Mouse (Mus musculus): ENCODE results near the gene Mrps12. TPM values are rescaled to one million over a fixed set of nuclear protein-coding genes. Genes with fewer than 3 reads are reported as not detected.

Gene Mrps12
- polyA plus RNA-seq, 1 experiment from 2014 or later, result 116 TPM

DNA sequence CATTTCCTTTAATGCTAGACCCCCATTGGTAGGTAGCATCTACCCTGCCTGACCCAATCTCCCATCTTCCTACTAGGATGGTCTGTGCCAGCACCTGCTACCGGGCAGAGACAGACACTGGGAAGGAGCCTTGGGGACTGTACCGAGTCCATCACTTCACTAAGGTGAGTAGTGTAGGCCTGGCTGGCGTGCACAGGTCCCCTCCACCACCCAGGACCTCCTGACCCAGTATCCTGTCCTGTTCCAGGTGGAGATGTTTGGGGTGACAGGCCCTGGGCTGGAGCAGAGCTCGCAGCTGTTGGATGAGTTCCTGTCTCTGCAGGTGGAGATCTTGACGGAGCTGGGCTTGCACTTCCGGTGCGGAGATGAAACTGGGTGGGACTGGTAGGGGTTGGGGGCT is 8.3 kb upstream of the Mrps12 start:
- 90% methylated on average over 7 of the region's 7 CpGs for WGBS
- Histone ChIP-seq H3K9me3 (no peaks in the 10 kb centered on the region), H3K27me3 (no peaks in the 10 kb centered on the region), H3K4me1 (no peaks in the 10 kb centered on the region), H3K4me3 (no peak overlapping the region), H3K9ac (no peak overlapping the region), H3K4me2 (no peak overlapping the region), H3K27ac (no peak overlapping the region), H3K36me3 (peaks cover 18% of the 10 kb centered on the region)
- peak; percentile 15; the same call in 1 of the 2 replicates for ATAC-seq (ENCODE audit: borderline replicate concordance, extremely low read depth, low FRiP score, low TSS enrichment)

DNA sequence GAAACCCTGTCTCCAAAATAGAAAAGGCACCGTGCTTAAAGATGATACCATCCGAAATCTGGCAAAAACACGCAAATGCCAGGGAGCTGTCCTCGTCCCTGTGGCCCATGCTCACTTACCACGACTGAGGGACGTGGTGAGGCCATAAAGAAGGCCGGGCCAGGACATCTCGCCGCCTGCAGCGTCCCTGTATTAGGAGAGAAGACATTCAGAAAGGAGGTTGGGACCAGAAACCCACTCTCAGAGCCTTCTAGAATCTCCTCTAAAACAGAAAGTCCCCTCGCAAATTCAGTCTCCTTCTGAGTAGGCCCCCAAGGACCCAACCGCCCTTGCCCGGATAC is 282 bp downstream of the Mrps12 start:
- Histone ChIP-seq H3K9me3 (no peaks in the 10 kb centered on the region), H3K36me3 (peaks cover 33% of the 10 kb centered on the region), H3K4me1 (peaks cover 17% of the 10 kb centered on the region), H3K9ac (peak overlapping the region; percentile 82), H3K4me2 (peak overlapping the region; percentile 77), H3K4me3 (peak overlapping the region; percentile 79), H3K27ac (peak overlapping the region; percentile 37; the same call in 1 of the 2 replicates), H3K27me3 (no peaks in the 10 kb centered on the region)
- 1% methylated on average over 13 of the region's 13 CpGs for WGBS
- peak; percentile 7; the same call in 1 of the 2 replicates for ATAC-seq (ENCODE audit: borderline replicate concordance, extremely low read depth, low FRiP score, low TSS enrichment)

DNA sequence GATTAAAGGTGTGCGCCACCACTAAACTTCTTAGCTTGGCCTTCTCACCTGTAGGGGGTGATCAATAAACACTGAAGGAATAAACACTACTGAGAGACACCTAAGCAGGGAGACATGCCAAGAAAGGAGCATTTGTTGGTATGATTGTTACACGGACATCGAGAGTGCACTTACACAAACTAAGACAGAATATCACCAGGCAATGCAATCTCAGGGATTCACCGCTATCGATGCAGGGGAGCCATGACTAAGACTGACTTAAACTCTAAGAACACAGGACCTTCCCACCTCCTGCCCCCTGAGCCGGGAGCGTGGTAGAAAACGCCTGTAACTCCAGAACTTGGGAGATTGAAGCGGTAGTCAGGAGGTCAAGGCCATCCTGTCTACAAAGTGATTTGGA is 671 bp downstream of the Mrps12 start:
- peak overlapping the region; percentile 77 for H3K4me2 ChIP-seq
- H3K9ac ChIP-seq, result peak overlapping the region; percentile 82
- WGBS, result 27% methylated on average over 9 of the region's 9 CpGs
- no peaks in the 10 kb centered on the region for H3K27me3 ChIP-seq
- H3K4me3 ChIP-seq, result peak overlapping the region; percentile 79
- peaks cover 17% of the 10 kb centered on the region for H3K4me1 ChIP-seq
- peaks cover 33% of the 10 kb centered on the region for H3K36me3 ChIP-seq
- no peaks in the 10 kb centered on the region for H3K9me3 ChIP-seq
- ATAC-seq (ENCODE audit: borderline replicate concordance, extremely low read depth, low FRiP score, low TSS enrichment), result no peak
- peak overlapping the region; percentile 37; the same call in 1 of the 2 replicates for H3K27ac ChIP-seq

DNA sequence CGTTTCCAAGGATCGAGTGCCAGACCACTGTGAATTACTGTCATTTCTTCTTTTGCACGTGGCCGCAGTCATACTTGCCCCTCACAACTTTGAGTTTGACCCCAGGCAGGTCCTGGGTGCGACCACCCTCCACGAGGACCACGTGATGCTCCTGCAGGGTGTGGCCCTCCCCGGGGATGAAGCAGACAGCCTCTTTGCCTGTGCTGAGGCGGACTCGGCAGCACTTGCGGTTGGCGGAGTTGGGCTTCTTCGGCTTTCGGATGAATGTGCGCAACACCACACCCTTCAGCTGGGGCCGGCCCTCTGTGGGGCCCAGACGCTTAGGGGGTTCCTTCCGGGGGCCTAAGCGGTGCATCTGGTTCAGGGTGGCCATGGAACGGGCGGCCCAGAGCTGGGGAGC is 1.8 kb downstream of the Mrps12 start:
- Histone ChIP-seq H3K9me3 (no peaks in the 10 kb centered on the region), H3K9ac (no peak overlapping the region), H3K4me1 (peaks cover 17% of the 10 kb centered on the region), H3K27me3 (no peaks in the 10 kb centered on the region), H3K4me3 (no peak overlapping the region), H3K36me3 (peaks cover 33% of the 10 kb centered on the region), H3K27ac (no peak overlapping the region), H3K4me2 (no peak overlapping the region)
- 93% methylated on average over 21 of the region's 21 CpGs for WGBS
- ATAC-seq (ENCODE audit: borderline replicate concordance, extremely low read depth, low FRiP score, low TSS enrichment), result no peak

- Histone ChIP-seq H3K4me3 (no peak overlapping the region), H3K9me3 (no peaks in the 10 kb centered on the region), H3K27ac (no peak overlapping the region), H3K9ac (no peak overlapping the region), H3K4me2 (no peak overlapping the region), H3K27me3 (no peaks in the 10 kb centered on the region), H3K36me3 (peaks cover 41% of the 10 kb centered on the region), H3K4me1 (peaks cover 19% of the 10 kb centered on the region)
- WGBS, result 75% methylated on average over 6 of the region's 6 CpGs
- ATAC-seq (ENCODE audit: borderline replicate concordance, extremely low read depth, low FRiP score, low TSS enrichment), result no peak
Observed at GRCm38 (mm10) chr7:28735701-28736100, 5.9 kb downstream of the Mrps12 start.

- H3K9ac ChIP-seq, result no peak overlapping the region; the same call in 1 of the 2 replicates
- H3K4me3 ChIP-seq, result peak overlapping the region; percentile 38
- no peaks in the 10 kb centered on the region for H3K9me3 ChIP-seq
- peaks cover 30% of the 10 kb centered on the region for H3K36me3 ChIP-seq
- peaks cover 17% of the 10 kb centered on the region for H3K4me1 ChIP-seq
- peak overlapping the region; percentile 65 for H3K4me2 ChIP-seq
- ATAC-seq (ENCODE audit: borderline replicate concordance, extremely low read depth, low FRiP score, low TSS enrichment), result 0 out of 2 replicates have a peak, but pooled peaks have one; percentile 12
- H3K27ac ChIP-seq, result no peak overlapping the region
- no peaks in the 10 kb centered on the region for H3K27me3 ChIP-seq
- WGBS, result 19% methylated on average over 11 of the region's 11 CpGs
Observed at GRCm38 (mm10) chr7:28733211-28733610, 8.4 kb downstream of the Mrps12 start.

- peaks cover 17% of the 10 kb centered on the region for H3K4me1 ChIP-seq
- peak overlapping the region; percentile 20 for H3K9ac ChIP-seq
- no peaks in the 10 kb centered on the region for H3K9me3 ChIP-seq
- H3K4me3 ChIP-seq, result peak overlapping the region; percentile 38
- peak; percentile 85 for ATAC-seq (ENCODE audit: borderline replicate concordance, extremely low read depth, low FRiP score, low TSS enrichment)
- peak overlapping the region; percentile 65 for H3K4me2 ChIP-seq
- peaks cover 24% of the 10 kb centered on the region; the same call in 1 of the 2 replicates for H3K36me3 ChIP-seq
- 4% methylated on average over 53 of the region's 58 CpGs for WGBS
- no peak overlapping the region for H3K27ac ChIP-seq
- H3K27me3 ChIP-seq, result no peaks in the 10 kb centered on the region
Observed at GRCm38 (mm10) chr7:28732341-28733142, 9.1 kb downstream of the Mrps12 start.

DNA sequence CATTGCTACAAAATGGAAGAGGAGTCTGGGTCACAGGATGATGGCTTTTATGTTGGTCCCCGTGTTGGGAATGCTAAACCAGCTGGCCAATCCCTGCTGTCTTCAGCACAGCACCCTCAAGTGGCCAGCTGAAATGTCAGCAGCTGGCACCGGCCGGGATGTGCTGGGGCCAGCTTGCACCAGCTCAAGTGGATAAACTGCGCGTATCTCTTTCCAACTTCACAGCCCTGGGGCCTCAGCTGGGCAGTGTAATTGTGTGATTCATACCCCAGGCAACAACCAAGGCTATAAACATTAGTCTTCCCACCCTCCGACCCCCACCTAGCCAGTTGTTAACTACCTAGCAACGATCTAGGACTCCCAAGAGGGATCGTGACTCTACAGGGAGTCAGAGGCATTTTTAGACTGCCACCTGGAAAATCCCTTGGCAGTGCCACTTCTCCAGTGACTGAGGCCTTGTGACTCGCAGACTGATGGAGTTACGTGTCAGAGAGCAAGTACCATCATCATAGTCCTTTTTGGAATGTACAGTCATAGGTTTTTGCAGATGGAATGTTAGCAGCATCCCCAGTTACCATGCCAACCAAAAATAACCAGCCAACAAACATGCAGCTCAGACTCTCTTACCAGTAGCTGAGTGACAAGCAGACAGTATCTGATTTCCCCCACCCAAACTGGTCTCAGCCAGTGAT is 13.8 kb downstream of the Mrps12 start:
- 57% methylated on average over 10 of the region's 10 CpGs for WGBS
- Histone ChIP-seq H3K27ac (no peak overlapping the region), H3K36me3 (peaks cover 20% of the 10 kb centered on the region; the same call in 1 of the 2 replicates), H3K9me3 (no peaks in the 10 kb centered on the region), H3K4me2 (no peak overlapping the region), H3K27me3 (no peaks in the 10 kb centered on the region), H3K9ac (no peak overlapping the region), H3K4me3 (no peak overlapping the region), H3K4me1 (peaks cover 9% of the 10 kb centered on the region)
- no peak for ATAC-seq (ENCODE audit: borderline replicate concordance, extremely low read depth, low FRiP score, low TSS enrichment)

GRCm38 (mm10) chr7:28726600-28726999 is 15.0 kb downstream of the Mrps12 start:
- no peaks in the 10 kb centered on the region for H3K27me3 ChIP-seq
- H3K9ac ChIP-seq, result no peak overlapping the region
- no peaks in the 10 kb centered on the region for H3K9me3 ChIP-seq
- 0 out of 2 replicates have a peak, but pooled peaks have one; percentile 60 for ATAC-seq (ENCODE audit: borderline replicate concordance, extremely low read depth, low FRiP score, low TSS enrichment)
- no peak overlapping the region for H3K27ac ChIP-seq
- no peak overlapping the region for H3K4me2 ChIP-seq
- H3K4me3 ChIP-seq, result no peak overlapping the region
- WGBS, result 11% methylated on average over 14 of the region's 14 CpGs
- H3K36me3 ChIP-seq, result peaks cover 20% of the 10 kb centered on the region; the same call in 1 of the 2 replicates
- 0 out of 2 replicates have a peak, but pooled peaks cover 3% of the 10 kb centered on the region for H3K4me1 ChIP-seq

GRCm38 (mm10) chr7:28724613-28725012 is 17.0 kb downstream of the Mrps12 start:
- no peak for ATAC-seq (ENCODE audit: borderline replicate concordance, extremely low read depth, low FRiP score, low TSS enrichment)
- H3K4me3 ChIP-seq, result no peak overlapping the region
- no peaks in the 10 kb centered on the region for H3K27me3 ChIP-seq
- WGBS, result 93% methylated on average over 2 of the region's 2 CpGs
- H3K27ac ChIP-seq, result no peak overlapping the region
- H3K4me1 ChIP-seq, result 0 out of 2 replicates have a peak, but pooled peaks cover 3% of the 10 kb centered on the region
- H3K9ac ChIP-seq, result no peak overlapping the region
- peaks cover 10% of the 10 kb centered on the region; the same call in 1 of the 2 replicates for H3K36me3 ChIP-seq
- no peaks in the 10 kb centered on the region for H3K9me3 ChIP-seq
- no peak overlapping the region for H3K4me2 ChIP-seq

- Histone ChIP-seq H3K36me3 (peaks cover 10% of the 10 kb centered on the region; the same call in 1 of the 2 replicates), H3K27ac (no peak overlapping the region), H3K9me3 (no peaks in the 10 kb centered on the region), H3K4me1 (peaks cover 5% of the 10 kb centered on the region), H3K4me2 (no peak overlapping the region), H3K9ac (no peak overlapping the region), H3K4me3 (no peak overlapping the region), H3K27me3 (no peaks in the 10 kb centered on the region)
- no peak for ATAC-seq (ENCODE audit: borderline replicate concordance, extremely low read depth, low FRiP score, low TSS enrichment)
- 86% methylated on average over 7 of the region's 7 CpGs for WGBS
Observed at GRCm38 (mm10) chr7:28722079-28722478, 19.5 kb downstream of the Mrps12 start.
